ENCODE assay signal across 9 mouse cellular contexts in genomic region chr12:105854639-105855038, GRCm38 (mm10).
DNase-seq lines count a peak whose midpoint lies in the region; ATAC-seq and TF ChIP-seq lines count a peak whose summit lies in the region.
"Had no signal": no experiment of that assay in that cellular context is flagged by ENCODE, and none has a peak within 500 bp of the region (broad histone marks: within the 10 kb centered on the region; RNA-seq: fewer than 3 reads in every experiment).

No protein-coding gene starts in this region.

- H3K4me3 ChIP-seq in lung, embryonic 14.5 days (ENCODE audit: low read depth, low read length), result no peak overlapping the region
- no peak overlapping the region for H3K4me3 ChIP-seq in forebrain, postnatal 0 days (ENCODE audit: low read depth, low read length)
- H3K4me3 ChIP-seq: limb, embryonic 15.5 days had no signal

- no peak overlapping the region for H3K9ac ChIP-seq in lung, embryonic 14.5 days
- H3K9ac ChIP-seq in forebrain, postnatal 0 days, result no peak overlapping the region
- H3K9ac ChIP-seq: limb, embryonic 15.5 days had no signal

- DNase-seq in lung, embryonic 14.5 days, result peak; percentile 25
- no peak for DNase-seq in lung, adult 18-20 months
- DNase-seq in cerebellum, postnatal 14 days, result peak; percentile 61 to 69
- DNase-seq in forebrain, postnatal 0 days, result peak; percentile 74
- DNase-seq in layer of hippocampus, postnatal 10 days (ENCODE audit: low spot score in 2 of 2), result peak; percentile 59 to 73
- DNase-seq in gastrocnemius, postnatal 25 days, result no peak
- no peak for DNase-seq in spleen, adult 12 weeks (ENCODE audit: low spot score)

- H3K4me2 ChIP-seq in lung, embryonic 14.5 days, result no peak overlapping the region
- no peak overlapping the region for H3K4me2 ChIP-seq in forebrain, postnatal 0 days (ENCODE audit: low read depth)
- H3K4me2 ChIP-seq: limb, embryonic 15.5 days had no signal

- no peaks in the 10 kb centered on the region for H3K9me3 ChIP-seq in lung, embryonic 14.5 days (ENCODE audit: low read depth, low read length)
- H3K9me3 ChIP-seq in forebrain, postnatal 0 days (ENCODE audit: low read length), result no peaks in the 10 kb centered on the region
- H3K9me3 ChIP-seq: limb, embryonic 15.5 days had no signal

- no peak overlapping the region for H3K27ac ChIP-seq in lung, embryonic 14.5 days (ENCODE audit: low read depth)
- no peak overlapping the region for H3K27ac ChIP-seq in forebrain, postnatal 0 days (ENCODE audit: low read depth, low read length)
- H3K27ac ChIP-seq: limb, embryonic 15.5 days had no signal

- no peaks in the 10 kb centered on the region for H3K27me3 ChIP-seq in lung, embryonic 14.5 days (ENCODE audit: insufficient read depth, low read length)
- no peaks in the 10 kb centered on the region for H3K27me3 ChIP-seq in forebrain, postnatal 0 days (ENCODE audit: insufficient read depth, low read length)
- H3K27me3 ChIP-seq: limb, embryonic 15.5 days had no signal

- no peaks in the 10 kb centered on the region for H3K36me3 ChIP-seq in lung, embryonic 14.5 days (ENCODE audit: insufficient read depth)
- no peaks in the 10 kb centered on the region for H3K36me3 ChIP-seq in forebrain, postnatal 0 days (ENCODE audit: insufficient read depth)
- H3K36me3 ChIP-seq: limb, embryonic 15.5 days had no signal

- no peaks in the 10 kb centered on the region for H3K4me1 ChIP-seq in lung, embryonic 14.5 days (ENCODE audit: insufficient read depth)
- H3K4me1 ChIP-seq in forebrain, postnatal 0 days (ENCODE audit: insufficient read depth), result peaks cover 8% of the 10 kb centered on the region; the same call in 1 of the 2 replicates

- ATAC-seq in lung, embryonic 14.5 days (ENCODE audit: insufficient read depth), result no peak
- ATAC-seq in forebrain, postnatal 0 days, result peak; percentile 58; the same call in 1 of the 2 replicates
- ATAC-seq in erythroid progenitor cell, adult 5-6 weeks (replicated peaks; ENCODE audit: low FRiP score, poor library complexity, severe bottlenecking), result no peak

- WGBS in lung, embryonic 14.5 days, result 23% methylated on average over 6 of the region's 6 CpGs
- 26% methylated on average over 6 of the region's 6 CpGs for WGBS in forebrain, postnatal 0 days

- TF ChIP-seq CTCF in lung, embryonic 14.5 days (IDR thresholded peaks at IDR 0.05; ENCODE audit: low read depth), result peak; percentile 40
- TF ChIP-seq CTCF in forebrain, postnatal 0 days (IDR thresholded peaks at IDR 0.05; ENCODE audit: low read depth), result peak; percentile 79

Comparison
In these comparisons a context has a peak if more than half of its experiments do, and no peak if none do; other contexts are left out.
1. DNase-seq: peak in lung, embryonic 14.5 days (single experiment), cerebellum, postnatal 14 days (2 of 2), forebrain, postnatal 0 days (single experiment) and layer of hippocampus, postnatal 10 days (2 of 2); none in lung, adult 18-20 months (0 of 2), gastrocnemius, postnatal 25 days (single experiment) and spleen, adult 12 weeks (single experiment).